Mouse (Mus musculus) embryonic fibroblast, embryonic 13.5 days (primary cell): Measurements from ENCODE around the gene Cript.

Experiments used
- CTCF ChIP-seq: IDR thresholded peaks from 2 replicates; pipeline ENCODE4 v1.5.1; 2011; ENCODE audit warnings: mild to moderate bottlenecking, control low read depth, low read length, moderate library complexity, borderline replicate concordance; ENCODE audit not compliant: insufficient read depth
- POLR2A ChIP-seq: IDR thresholded peaks from 2 replicates; pipeline ENCODE4 v1.6.1; 2011; ENCODE audit warnings: low read depth, mild to moderate bottlenecking, control low read depth, low read length, moderate library complexity

DNA sequence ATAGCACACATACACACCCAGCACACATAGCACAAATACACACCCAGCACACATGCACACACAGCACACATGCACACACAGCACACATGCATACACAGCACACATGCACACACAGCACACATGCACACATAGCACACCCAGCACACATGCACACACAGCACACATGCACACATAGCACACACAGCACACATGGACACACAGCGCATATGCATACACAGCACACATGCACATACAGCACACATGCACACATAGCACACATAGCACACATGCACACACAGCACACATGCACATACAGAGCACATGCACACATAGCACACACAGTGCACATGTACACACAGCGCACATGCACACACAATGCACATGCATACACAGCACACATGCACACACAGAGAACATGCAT is 43.6 kb upstream of the Cript start:
- TF ChIP-seq POLR2A = no peak
- TF ChIP-seq CTCF = peak; percentile 16; the same call in 1 of the 2 replicates
